Mouse (Mus musculus) C2C12 (cell line): ENCODE results near the gene Tmem150b.

Experiments used
- CEBPB ChIP-seq: IDR thresholded peaks from one replicate; pipeline ENCODE4 v1.6.1; 2011; ENCODE audit warnings: low read depth, mild to moderate bottlenecking, control low read depth, moderate library complexity
- CTCF ChIP-seq: IDR thresholded peaks from one replicate; pipeline ENCODE4 v1.5.1; 2011; ENCODE audit not compliant: control insufficient read depth, insufficient read depth, insufficient read length
- FOSL1 ChIP-seq: IDR thresholded peaks from one replicate; pipeline ENCODE4 v1.8.0; 2011; ENCODE audit warnings: mild to moderate bottlenecking, low read length; ENCODE audit not compliant: poor library complexity, insufficient read depth, severe bottlenecking
- MAX ChIP-seq: IDR thresholded peaks from one replicate; pipeline ENCODE4 v1.6.1; 2011; ENCODE audit warnings: mild to moderate bottlenecking, control low read depth
- MYOD1 ChIP-seq: IDR thresholded peaks from one replicate; pipeline ENCODE4 v1.6.1; 2011; ENCODE audit warnings: low read depth; ENCODE audit not compliant: control insufficient read depth, insufficient read length
- MYOG ChIP-seq: IDR thresholded peaks from one replicate; pipeline ENCODE4 v1.6.1; 2011; ENCODE audit not compliant: control insufficient read depth, insufficient read length; ENCODE audit errors: extremely low read depth

GRCm38 (mm10) chr7:4659911-4660443 lies 65.1 kb downstream of the Tmem150b start:
- TF ChIP-seq CEBPB (no peak), CTCF (no peak), FOSL1 (no peak), MYOG (no peak), MYOD1 (no peak), MAX (no peak)
